Mouse (Mus musculus): ENCODE data around the gene Rpl34. TPM values are rescaled to one million over a fixed set of nuclear protein-coding genes. Genes with fewer than 3 reads are reported as not detected.

Gene Rpl34
- polyA plus RNA-seq (2017; shearing (Covaris generic)) = 1,000 to 10,000 TPM; 1,918 to 2,174 TPM

- ATAC-seq = peak; percentile 96
Observed at GRCm38 (mm10) chr3:130730189-130730653, at the start of gene Rpl34. Gene Rpl34, minus strand, starts transcription at chr3:130730398.

- no peak for ATAC-seq
Observed at GRCm38 (mm10) chr3:130768172-130768571, 38.0 kb upstream of the Rpl34 start.

- ATAC-seq = no peak
Observed at GRCm38 (mm10) chr3:130764091-130764490, 33.9 kb upstream of the Rpl34 start.

- no peak for ATAC-seq
Observed at GRCm38 (mm10) chr3:130760711-130761435, 30.7 kb upstream of the Rpl34 start.

GRCm38 (mm10) chr3:130758157-130758841 is 28.1 kb upstream of the Rpl34 start:
- no peak for ATAC-seq

- ATAC-seq = no peak
Observed at GRCm38 (mm10) chr3:130757117-130757852, 27.1 kb upstream of the Rpl34 start.

- ATAC-seq = peak; percentile 46
Observed at GRCm38 (mm10) chr3:130749206-130749605, 19.0 kb upstream of the Rpl34 start.

- ATAC-seq = no peak
Observed at GRCm38 (mm10) chr3:130746673-130747619, 16.7 kb upstream of the Rpl34 start.

- ATAC-seq = no peak
Observed at GRCm38 (mm10) chr3:130737652-130738361, 7.6 kb upstream of the Rpl34 start.

GRCm38 (mm10) chr3:130736758-130737157 is 6.6 kb upstream of the Rpl34 start:
- no peak for ATAC-seq

GRCm38 (mm10) chr3:130729472-130730188 is 568 bp downstream of the Rpl34 start:
- peak; percentile 34 for ATAC-seq

- no peak for ATAC-seq
Observed at GRCm38 (mm10) chr3:130727676-130728075, 2.5 kb downstream of the Rpl34 start.

GRCm38 (mm10) chr3:130727036-130727435 is 3.2 kb downstream of the Rpl34 start:
- no peak for ATAC-seq

GRCm38 (mm10) chr3:130725718-130726117 is 4.5 kb downstream of the Rpl34 start:
- no peak for ATAC-seq

GRCm38 (mm10) chr3:130722733-130723478 is 7.3 kb downstream of the Rpl34 start:
- no peak for ATAC-seq

- peak; percentile 22 for ATAC-seq
Observed at GRCm38 (mm10) chr3:130720225-130720624, 10.0 kb downstream of the Rpl34 start.

GRCm38 (mm10) chr3:130718871-130719270 is 11.3 kb downstream of the Rpl34 start:
- no peak for ATAC-seq

- ATAC-seq = no peak
Observed at GRCm38 (mm10) chr3:130716555-130716954, 13.6 kb downstream of the Rpl34 start.

- ATAC-seq = peak; percentile 83
Observed at GRCm38 (mm10) chr3:130714775-130715568, 15.2 kb downstream of the Rpl34 start.
